Mouse (Mus musculus): ENCODE measurements around the gene Serpina12.

GRCm38 (mm10) chr12:103995292-103996072 is 48.8 kb downstream of the Serpina12 start:
- no peak for TF ChIP-seq ZNF384 (IDR thresholded peaks at IDR 0.05; ENCODE audit: low read depth, low read length)
- TF ChIP-seq CHD2 (IDR thresholded peaks at IDR 0.05; ENCODE audit: low read depth, low read length) = no peak
- no peak for TF ChIP-seq HCFC1 (IDR thresholded peaks at IDR 0.05; ENCODE audit: borderline replicate concordance, insufficient read depth, low read length)
- peak; percentile 51; the same call in 1 of the 2 replicates for TF ChIP-seq ZC3H11A (IDR thresholded peaks at IDR 0.05; ENCODE audit: borderline replicate concordance, low read depth, low read length)
